Mouse (Mus musculus) spleen, adult 2 months (tissue): Measurements from ENCODE around the gene Lrfn2.

Experiments used
- CTCF ChIP-seq: fragments of 200-500 bp; IDR thresholded peaks from 2 replicates; pipeline ENCODE4 v1.5.1; 2011; ENCODE audit warnings: mild to moderate bottlenecking, inconsistent platforms; ENCODE audit not compliant: insufficient read depth, insufficient read length, insufficient replicate concordance; ENCODE audit errors: extremely low read depth
- POLR2A ChIP-seq: fragments of 200-500 bp; IDR thresholded peaks from 2 replicates; pipeline ENCODE4 v1.6.1; 2011; ENCODE audit warnings: low read depth, low read length, inconsistent platforms

- no peak for TF ChIP-seq CTCF
- no peak for TF ChIP-seq POLR2A
These were observed 24.0 kb downstream of the Lrfn2 start for GRCm38 (mm10) chr17:48956033-48956631.
